Mouse (Mus musculus) embryonic facial prominence, embryonic 14.5 days (tissue): Measurements from ENCODE around the gene Mmp23. TPM values are rescaled to one million over a fixed set of nuclear protein-coding genes. Genes with fewer than 3 reads are reported as not detected.
A peak's percentile ranks its signal among the peaks of the same experiment; 100 is the strongest.

Experiments used
- ATAC-seq: fragments of 200-750 bp; cut with Nextera tagmentation; 2 replicates; pipeline ENCODE4 v1.8.0; 2017; ENCODE audit warnings: low read depth, moderate number of reproducible peaks, moderate TSS enrichment
- DNase-seq: peaks from one replicate; pipeline ENCODE4 v3.0.0-alpha.2; 2015; ENCODE audit warnings: low spot score
- H3K27ac ChIP-seq: fragments of 300-500 bp; sonication (generic); replicated peaks from 2 replicates; pipeline ENCODE4 v1.5.1; 2014; ENCODE audit warnings: low read depth, mild to moderate bottlenecking, low read length, moderate library complexity
- H3K27me3 ChIP-seq: fragments of 300-500 bp; sonication (generic); replicated peaks from 2 replicates; pipeline ENCODE4 v1.6.1; 2014; ENCODE audit warnings: low read length; ENCODE audit not compliant: control insufficient read depth, insufficient read depth
- H3K36me3 ChIP-seq: fragments of 300-500 bp; sonication (generic); 2 replicates; pipeline ENCODE4 v1.6.1; 2014; ENCODE audit warnings: low read length, mixed read lengths; ENCODE audit not compliant: control insufficient read depth, insufficient read depth
- H3K4me1 ChIP-seq: fragments of 300-500 bp; sonication (generic); 2 replicates; pipeline ENCODE4 v1.6.1; 2014; ENCODE audit warnings: antibody characterized with exemption, low read length; ENCODE audit not compliant: control insufficient read depth, insufficient read depth
- H3K4me2 ChIP-seq: fragments of 300-500 bp; sonication (generic); 2 replicates; pipeline ENCODE4 v1.6.1; 2014; ENCODE audit warnings: low read depth, mild to moderate bottlenecking, low read length, moderate library complexity, mixed read lengths
- H3K4me3 ChIP-seq: fragments of 300-500 bp; sonication (generic); 2 replicates; pipeline ENCODE4 v1.5.1; 2014; ENCODE audit warnings: low read depth, mild to moderate bottlenecking, low read length
- H3K9ac ChIP-seq: fragments of 300-500 bp; sonication (generic); 2 replicates; pipeline ENCODE4 v1.6.1; 2014; ENCODE audit warnings: low read depth, mild to moderate bottlenecking, low read length, moderate library complexity, mixed read lengths
- H3K9me3 ChIP-seq: fragments of 300-500 bp; sonication (generic); 2 replicates; pipeline ENCODE4 v1.6.1; 2016; ENCODE audit warnings: low read length; ENCODE audit not compliant: control insufficient read depth
- WGBS: fragments of 180-500 bp; shearing (Covaris S2); extraction: QIAGEN DNeasy Blood & Tissue Kit; methylation state at CpG from one replicate; pipeline ENCODE4 v1.1.7; 2014; 5-methylcytosine and 5-hydroxymethylcytosine counted together
- polyA plus RNA-seq: library from polyadenylated mRNA; unstranded; fragments of >200 nt; fragmentation: Nextera tagmentation; extraction: Ambion mirVana; gene quantifications from 2 replicates; pipeline ENCODE4 v1.2.1, GENCODE M21; 2014

The Mmp23 gene
- polyA plus RNA-seq, result 29.4 and 31.2 TPM in 2 replicates

DNA sequence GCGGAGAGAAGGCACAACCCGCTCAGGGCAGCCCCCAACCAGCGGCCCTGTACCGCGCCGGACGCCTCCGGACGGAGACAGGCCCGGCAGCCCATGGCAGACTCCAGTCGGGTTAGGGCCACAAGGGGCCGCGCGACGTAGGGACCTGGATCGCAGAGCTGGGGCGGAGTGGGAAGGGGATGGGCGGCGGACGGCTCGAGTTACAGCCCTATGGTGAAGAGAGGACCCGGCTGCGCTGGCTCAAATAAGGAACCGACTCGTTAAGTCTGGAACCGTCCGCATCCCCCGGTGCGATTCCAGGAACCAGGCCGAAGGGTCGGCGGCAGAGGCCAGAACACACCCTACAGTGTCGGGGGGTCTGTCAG, at the start of gene Mmp23:
Gene Mmp23 (minus strand): TSS at position 299 of the 365 bp plus-strand sequence.
- 0% methylated on average over 19 of the region's 33 CpGs for WGBS
- H3K36me3 ChIP-seq, result peaks cover 56% of the 10 kb centered on the region

GRCm38 (mm10) chr4:155700425-155700824, 47.2 kb upstream of the Mmp23 start:
- Histone ChIP-seq H3K27me3 (no peaks in the 10 kb centered on the region), H3K27ac (no peak overlapping the region), H3K4me2 (no peak overlapping the region), H3K4me1 (peaks cover 11% of the 10 kb centered on the region), H3K36me3 (no peaks in the 10 kb centered on the region), H3K9ac (no peak overlapping the region), H3K4me3 (no peak overlapping the region), H3K9me3 (no peaks in the 10 kb centered on the region)
- DNase-seq (peak; percentile 28), ATAC-seq (no peak)

More for the DNA sequence above, at the start of gene Mmp23:
- peak within 1 kb of the TSS; percentile 44 for H3K4me3 ChIP-seq
- H3K4me2 ChIP-seq, result peak within 1 kb of the TSS; percentile 70
- peaks cover 33% of the 10 kb centered on the region for H3K27me3 ChIP-seq
- peaks cover 20% of the 10 kb centered on the region for H3K4me1 ChIP-seq
- H3K27ac ChIP-seq, result no peak within 1 kb of the TSS
- DNase-seq (peak; percentile 81), ATAC-seq (peak; percentile 81)
- peak within 1 kb of the TSS; percentile 58 for H3K9ac ChIP-seq
- H3K9me3 ChIP-seq, result no peaks in the 10 kb centered on the region

DNA sequence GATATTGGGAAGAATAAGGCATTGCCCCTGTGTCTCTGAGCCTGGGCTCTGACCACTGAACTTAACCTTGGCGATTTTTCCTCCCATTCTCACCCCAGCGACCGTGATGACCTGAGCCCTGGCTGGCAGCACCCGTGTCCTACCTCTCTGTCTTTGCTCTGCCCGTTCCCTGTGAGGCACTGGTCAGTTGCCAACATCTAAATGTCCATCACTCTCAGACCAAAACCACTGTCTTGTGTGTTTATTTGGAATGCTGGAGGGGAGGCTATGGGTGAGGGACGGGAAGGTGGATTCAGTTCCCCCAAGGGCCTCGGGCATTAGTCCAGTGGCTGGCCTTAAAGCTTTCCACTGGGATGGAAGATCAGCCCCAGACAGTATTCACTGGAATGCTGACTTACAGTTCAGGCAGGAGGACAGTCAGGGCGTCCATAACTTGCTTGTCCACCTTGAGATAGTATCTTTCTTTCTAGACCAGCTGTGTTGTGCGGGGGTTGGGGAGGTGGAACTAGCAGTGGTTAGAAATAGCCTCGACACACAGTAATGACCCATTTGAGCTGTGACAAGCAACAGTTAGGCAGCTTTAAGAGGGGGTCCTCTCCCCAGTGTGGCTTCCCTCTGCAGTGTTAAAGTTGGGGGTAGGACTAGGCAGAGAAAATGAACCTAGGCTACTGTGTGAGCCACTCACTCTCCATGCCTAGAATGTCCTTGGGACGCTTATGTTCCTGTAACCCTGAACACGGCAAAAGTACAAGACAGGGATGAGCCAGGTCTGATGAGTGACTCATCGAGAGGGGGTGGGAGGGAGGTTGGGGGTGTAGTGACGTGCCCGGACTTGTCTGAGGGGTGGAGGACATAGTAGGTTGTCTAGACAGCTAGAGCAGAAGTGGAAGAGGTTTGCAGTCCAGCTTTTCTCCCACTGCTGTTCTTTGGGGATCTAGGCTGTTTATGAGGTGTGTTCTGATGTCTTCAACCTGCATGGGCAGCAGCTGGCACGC, 43.4 kb upstream of the Mmp23 start:
- Histone ChIP-seq H3K4me3 (no peak overlapping the region; the same call in 1 of the 2 replicates), H3K9ac (peak overlapping the region; percentile 78), H3K36me3 (no peaks in the 10 kb centered on the region), H3K4me2 (peak overlapping the region; percentile 94), H3K9me3 (no peaks in the 10 kb centered on the region), H3K4me1 (peaks cover 16% of the 10 kb centered on the region), H3K27ac (no peak overlapping the region), H3K27me3 (no peaks in the 10 kb centered on the region; the same call in 1 of the 2 replicates)
- no peak for DNase-seq
- no peak for ATAC-seq
- WGBS, result 70% methylated on average over 16 of the region's 16 CpGs

DNA sequence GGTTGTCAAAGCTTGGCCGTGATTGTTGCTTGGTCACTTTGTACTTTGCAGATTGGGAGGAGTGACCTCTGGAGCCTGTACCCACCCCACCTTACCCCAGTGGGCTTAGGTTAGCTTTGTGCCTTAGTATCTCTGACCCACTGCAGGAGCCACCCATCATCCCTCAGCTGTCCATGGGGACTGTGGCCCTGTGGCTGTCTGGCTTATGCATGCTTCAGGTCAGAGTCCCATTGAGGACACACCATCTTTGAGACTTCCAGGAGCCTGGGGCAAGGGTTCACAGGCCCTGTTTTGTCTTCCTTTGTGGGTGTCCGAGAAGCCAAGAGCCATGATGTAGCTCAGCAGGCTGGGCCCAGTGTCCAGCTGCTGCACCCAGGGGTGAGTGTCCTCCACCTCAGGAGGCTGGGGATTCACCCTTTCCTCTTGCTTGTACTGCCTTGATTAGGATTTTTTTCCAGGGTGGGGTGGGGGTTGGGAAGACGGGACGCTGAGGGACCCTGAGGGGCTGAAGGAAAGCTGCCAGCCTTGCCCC, 42.4 kb upstream of the Mmp23 start:
- peaks cover 16% of the 10 kb centered on the region for H3K4me1 ChIP-seq
- H3K4me3 ChIP-seq, result peak overlapping the region; percentile 75
- 76% methylated on average over 4 of the region's 4 CpGs for WGBS
- no peak overlapping the region for H3K27ac ChIP-seq
- H3K36me3 ChIP-seq, result no peaks in the 10 kb centered on the region
- ATAC-seq (no peak), DNase-seq (no peak)
- no peaks in the 10 kb centered on the region; the same call in 1 of the 2 replicates for H3K27me3 ChIP-seq
- H3K9ac ChIP-seq, result peak overlapping the region; percentile 78
- H3K9me3 ChIP-seq, result no peaks in the 10 kb centered on the region
- H3K4me2 ChIP-seq, result peak overlapping the region; percentile 94

GRCm38 (mm10) chr4:155694482-155695401, 41.6 kb upstream of the Mmp23 start:
- H3K9ac ChIP-seq, result peak overlapping the region; percentile 78
- peak overlapping the region; percentile 94 for H3K4me2 ChIP-seq
- ATAC-seq (peak; percentile 89), DNase-seq (peak; percentile 82)
- H3K36me3 ChIP-seq, result no peaks in the 10 kb centered on the region
- peak overlapping the region; percentile 75 for H3K4me3 ChIP-seq
- no peaks in the 10 kb centered on the region for H3K9me3 ChIP-seq
- peaks cover 16% of the 10 kb centered on the region for H3K4me1 ChIP-seq
- H3K27ac ChIP-seq, result peak overlapping the region; percentile 77
- H3K27me3 ChIP-seq, result no peaks in the 10 kb centered on the region; the same call in 1 of the 2 replicates
- WGBS, result 3% methylated on average over 44 of the region's 92 CpGs

GRCm38 (mm10) chr4:155694111-155694481, 40.9 kb upstream of the Mmp23 start, which contains the start of gene Fndc10:
Gene Fndc10 (plus strand): TSS chr4:155694342.
- Histone ChIP-seq H3K36me3 (no peaks in the 10 kb centered on the region), H3K9ac (peak within 1 kb of the TSS; percentile 78), H3K9me3 (no peaks in the 10 kb centered on the region), H3K4me3 (peak within 1 kb of the TSS; percentile 75), H3K4me2 (peak within 1 kb of the TSS; percentile 94), H3K27ac (peak within 1 kb of the TSS; percentile 77), H3K27me3 (no peaks in the 10 kb centered on the region; the same call in 1 of the 2 replicates), H3K4me1 (peaks cover 16% of the 10 kb centered on the region)
- WGBS, result 1% methylated on average over 24 of the region's 47 CpGs
- ATAC-seq, result peak; percentile 90
- DNase-seq, result peak; percentile 75

GRCm38 (mm10) chr4:155692421-155692820, 39.2 kb upstream of the Mmp23 start:
- Histone ChIP-seq H3K36me3 (no peaks in the 10 kb centered on the region), H3K27ac (no peak overlapping the region), H3K9me3 (no peaks in the 10 kb centered on the region), H3K4me1 (peaks cover 16% of the 10 kb centered on the region), H3K4me3 (no peak overlapping the region), H3K27me3 (no peaks in the 10 kb centered on the region; the same call in 1 of the 2 replicates), H3K4me2 (no peak overlapping the region), H3K9ac (no peak overlapping the region)
- DNase-seq (no peak), ATAC-seq (no peak)
- WGBS, result 94% methylated on average over 3 of the region's 3 CpGs
